Mouse (Mus musculus): ENCODE results near the gene Chchd6.

Chchd6 gene

DNA sequence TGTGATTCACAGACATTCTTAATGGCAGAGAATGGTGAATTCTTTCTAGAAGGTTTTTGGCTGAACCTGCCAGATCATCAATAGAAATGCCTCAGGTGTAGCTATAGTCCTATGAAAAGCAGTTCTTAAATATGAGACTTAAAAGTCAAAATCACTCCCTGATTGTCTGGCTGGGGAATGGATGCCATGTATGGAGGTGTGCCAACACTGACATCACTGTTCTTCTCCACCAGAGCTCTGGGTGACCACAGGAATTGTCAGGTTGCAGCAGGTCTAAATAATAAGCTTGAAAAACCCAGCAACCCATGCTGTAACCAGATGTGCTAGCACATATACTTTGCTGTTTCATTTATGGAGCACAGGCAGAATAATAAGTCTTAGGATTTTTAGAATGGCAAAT is 87.2 kb downstream of the Chchd6 start:
- no peak for DNase-seq

- no peak for DNase-seq
These were observed 95.5 kb downstream of the Chchd6 start for GRCm38 (mm10) chr6:89499961-89500360.

DNA sequence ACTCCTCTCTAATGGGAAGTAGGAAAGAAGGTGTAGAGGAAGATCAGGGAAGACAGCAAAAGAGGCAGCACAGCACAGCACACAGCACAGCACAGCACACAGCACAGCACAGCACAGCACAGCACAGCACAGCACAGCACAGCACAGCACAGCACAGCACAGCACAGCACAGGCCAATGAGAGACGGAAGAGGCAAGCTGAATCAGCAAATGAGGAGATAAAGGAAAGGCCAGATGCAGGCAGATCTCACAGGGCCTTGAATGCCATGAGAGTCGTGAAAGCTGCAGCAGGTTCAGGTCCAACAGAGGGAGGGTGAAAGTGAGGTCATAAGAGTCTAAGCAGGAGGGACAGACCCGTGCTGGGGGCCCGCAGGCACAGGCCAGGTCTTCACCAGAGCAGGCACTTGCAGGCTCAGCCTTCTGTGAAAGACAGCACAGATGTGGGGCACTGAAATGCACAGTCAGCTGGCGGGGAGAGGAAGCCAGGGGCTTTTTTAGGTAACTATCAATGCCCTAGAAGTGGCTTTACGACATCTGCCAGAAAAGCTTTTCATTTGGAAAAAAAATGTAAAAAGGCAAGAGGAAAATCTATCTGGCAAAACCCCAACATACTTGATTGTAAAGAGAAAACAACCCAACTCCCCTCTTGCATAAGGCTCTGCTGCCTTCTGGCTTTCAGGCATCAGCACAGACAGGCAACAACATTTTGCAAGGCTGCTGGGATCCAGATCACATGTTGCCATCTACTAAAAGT is 96.5 kb downstream of the Chchd6 start:
- DNase-seq, result peak; percentile 78

GRCm38 (mm10) chr6:89496916-89497315 is 98.5 kb downstream of the Chchd6 start:
- no peak for DNase-seq

- DNase-seq, result no peak
These were observed 103.1 kb downstream of the Chchd6 start for GRCm38 (mm10) chr6:89492368-89492767.

DNA sequence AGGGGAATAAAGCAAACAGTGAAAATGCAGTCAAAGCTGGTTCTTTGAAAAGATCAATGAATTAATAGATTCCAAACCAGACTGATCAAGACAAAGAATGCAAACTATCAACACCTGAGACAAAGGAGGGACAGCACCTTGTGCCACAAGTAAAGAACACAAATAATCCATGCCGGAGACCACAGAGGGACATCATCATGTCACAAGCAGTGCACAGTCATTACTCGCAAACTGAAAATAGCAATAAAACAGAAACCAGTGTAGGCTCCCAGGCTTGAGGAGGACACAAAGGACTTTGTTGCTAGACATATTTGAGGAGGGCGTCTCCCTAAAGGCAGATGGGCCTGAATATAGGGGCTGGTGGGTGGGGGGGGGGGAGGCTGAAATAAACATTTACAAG is 105.1 kb downstream of the Chchd6 start:
- DNase-seq, result no peak

GRCm38 (mm10) chr6:89489533-89489932 is 105.9 kb downstream of the Chchd6 start:
- DNase-seq, result no peak

- no peak for DNase-seq
These were observed 109.4 kb downstream of the Chchd6 start for GRCm38 (mm10) chr6:89486055-89486454.

GRCm38 (mm10) chr6:89481192-89481591 is 114.3 kb downstream of the Chchd6 start:
- DNase-seq, result no peak

- no peak for DNase-seq
These were observed 127.5 kb downstream of the Chchd6 start for GRCm38 (mm10) chr6:89467908-89468307.

GRCm38 (mm10) chr6:89467290-89467689 is 128.2 kb downstream of the Chchd6 start:
- DNase-seq, result no peak

GRCm38 (mm10) chr6:89466875-89467274 is 128.6 kb downstream of the Chchd6 start:
- DNase-seq, result no peak

DNA sequence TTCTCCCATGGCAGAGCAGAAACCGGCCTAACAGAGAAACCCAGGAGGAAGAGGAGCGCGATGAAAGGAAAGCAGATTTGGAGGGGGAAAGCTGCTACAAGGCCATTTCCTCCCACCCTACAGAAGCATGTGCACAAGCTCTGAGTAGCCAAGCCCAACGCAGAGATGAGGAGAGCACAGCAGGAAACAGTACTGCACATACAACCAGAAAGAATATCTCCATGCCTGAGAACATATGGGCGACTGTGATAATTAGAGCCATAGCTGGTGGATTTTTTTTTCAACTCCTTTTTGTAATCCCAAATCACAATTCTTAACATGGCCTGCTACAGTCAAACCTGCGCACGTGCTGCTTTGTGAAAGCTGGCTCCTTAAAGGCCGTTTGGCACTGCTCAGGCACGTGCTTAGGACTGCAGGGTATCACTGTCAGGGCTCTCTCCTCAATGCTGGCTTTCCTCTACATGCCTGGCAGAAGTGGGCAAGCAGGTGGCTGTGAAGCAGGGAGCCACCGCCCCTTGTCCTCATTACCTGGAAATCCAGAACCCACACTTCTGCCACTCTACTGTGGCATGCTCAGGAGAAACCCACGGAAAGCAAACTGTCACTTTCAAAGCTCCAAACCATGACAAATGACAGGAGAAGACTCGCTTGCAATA is 129.3 kb downstream of the Chchd6 start:
- peak; percentile 42 for DNase-seq

- no peak for DNase-seq
These were observed 133.2 kb downstream of the Chchd6 start for GRCm38 (mm10) chr6:89462223-89462760.

GRCm38 (mm10) chr6:89461250-89462222 is 133.9 kb downstream of the Chchd6 start:
- peak; percentile 34 for DNase-seq

DNA sequence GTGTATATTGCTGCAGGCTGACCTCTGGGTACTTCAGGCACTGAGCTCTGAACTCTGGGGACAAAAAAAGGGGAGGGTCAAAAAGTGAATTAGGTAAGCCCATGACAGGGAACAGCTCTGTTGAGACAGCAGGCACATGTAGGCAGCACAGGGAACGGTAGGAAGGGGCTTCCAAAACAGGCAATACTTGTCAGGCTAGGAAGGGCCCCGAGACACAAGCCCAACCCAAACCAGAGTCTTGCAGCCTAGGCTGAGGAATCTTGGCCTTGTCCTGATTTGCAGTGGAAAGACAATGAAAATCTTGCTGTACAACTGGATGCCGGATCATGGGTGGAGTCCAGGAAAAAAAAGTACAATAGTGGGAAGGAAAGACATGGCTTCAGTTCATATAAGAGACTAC is 135.8 kb downstream of the Chchd6 start:
- DNase-seq, result no peak

- no peak for DNase-seq
These were observed 137.9 kb downstream of the Chchd6 start for GRCm38 (mm10) chr6:89457601-89458000.

GRCm38 (mm10) chr6:89456409-89456961 is 139.0 kb downstream of the Chchd6 start:
- no peak for DNase-seq

DNA sequence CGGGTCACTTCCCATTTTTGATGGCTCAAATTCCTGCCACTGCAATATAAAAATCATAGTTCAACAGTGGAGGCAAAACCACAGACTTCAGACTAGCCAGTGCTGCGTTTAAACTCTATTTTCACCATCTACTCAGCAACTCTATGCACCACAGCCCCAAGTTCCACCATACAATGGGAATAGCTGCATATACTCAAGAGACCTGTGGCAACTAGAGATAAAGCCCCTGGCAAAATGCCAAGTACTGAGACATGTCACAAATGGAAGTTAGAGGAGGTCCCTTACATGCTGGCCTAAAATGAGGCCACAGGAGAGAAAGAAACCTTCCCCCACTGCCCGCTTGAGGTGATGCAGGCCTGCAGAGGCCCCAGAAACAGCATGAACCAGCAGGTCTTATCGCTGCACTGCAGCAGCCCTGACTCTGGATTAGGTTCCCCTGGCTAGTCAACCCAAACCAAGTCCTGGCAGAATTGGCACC is 139.9 kb downstream of the Chchd6 start:
- DNase-seq, result no peak

DNA sequence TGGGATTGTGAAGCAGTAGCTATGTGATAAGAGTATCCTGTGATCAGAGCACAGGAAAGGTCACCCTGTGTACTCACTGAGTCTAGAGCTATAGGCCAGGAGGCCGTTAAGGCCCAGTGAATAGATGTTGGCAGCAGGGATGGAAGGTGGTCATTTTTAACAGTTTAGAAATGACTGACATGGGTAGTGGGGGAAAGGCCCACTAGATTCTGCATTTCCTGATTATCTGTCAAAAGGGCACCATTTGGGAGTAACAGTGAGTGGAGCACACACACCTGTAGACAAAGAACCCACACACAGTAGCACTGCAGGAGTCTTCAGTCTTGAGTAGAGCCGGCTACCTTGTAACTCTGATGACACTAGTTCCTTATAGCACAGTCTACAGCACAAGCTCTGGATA is 141.0 kb downstream of the Chchd6 start:
- no peak for DNase-seq

GRCm38 (mm10) chr6:89452976-89453674 is 142.3 kb downstream of the Chchd6 start:
- DNase-seq, result peak; percentile 35

GRCm38 (mm10) chr6:89452356-89452755 is 143.1 kb downstream of the Chchd6 start:
- no peak for DNase-seq
